Mouse (Mus musculus) monocyte, adult 5-6 weeks (primary cell): ENCODE results near the gene Rhog. TPM values are rescaled to one million over a fixed set of nuclear protein-coding genes. Genes with fewer than 3 reads are reported as not detected.

Source experiments
- total RNA-seq: library from RNA; stranded (forward); fragments of 200-1000, 200-491, 200-594 nt; gene quantifications from 3 replicates; pipeline ENCODE4 v1.2.3, GENCODE M21; 2017

Gene Rhog
- total RNA-seq, 1 experiment from 2014 or later: 46.7 TPM

Other genes with a start within 250 kb of the Rhog start
- 3.0 to 5.8 TPM (median 3.8 TPM) in 3 replicates for gene Il18bp, start 237.4 kb downstream of the Rhog start, total RNA-seq
- gene Rnf121, start 190.6 kb downstream of the Rhog start, total RNA-seq: 13.5 to 24.5 TPM (median 15.9 TPM) in 3 replicates
- 10.8 to 18.4 TPM (median 13.2 TPM) in 3 replicates for gene Xndc1, start 190.5 kb downstream of the Rhog start, total RNA-seq
- gene Xntrpc, start 190.3 kb downstream of the Rhog start, total RNA-seq: 0.87 TPM in 1 of 3 replicates, not detected in the others
- 0.29 to 0.43 TPM in 2 of 3 replicates, not detected in the other for gene Trpc2, start 172.9 kb downstream of the Rhog start, total RNA-seq
- gene Art1, start 154.3 kb downstream of the Rhog start, total RNA-seq: not detected in 3 replicates
- gene Art5, start 146.6 kb downstream of the Rhog start, total RNA-seq: not detected in 3 replicates
- gene Chrna10, start 139.2 kb downstream of the Rhog start, total RNA-seq: not detected in 3 replicates
- gene Nup98, start 45.9 kb downstream of the Rhog start, total RNA-seq: 67.0 to 71.8 TPM (median 71.7 TPM) in 3 replicates
- gene Pgap2, start 45.8 kb downstream of the Rhog start, total RNA-seq: 14.2 to 22.1 TPM (median 16.5 TPM) in 3 replicates
- 46.8 to 79.7 TPM (median 51.0 TPM) in 3 replicates for gene Stim1, start 11.8 kb upstream of the Rhog start, total RNA-seq
- gene Rrm1, start 185.6 kb upstream of the Rhog start, total RNA-seq: 39.1 to 107 TPM (median 51.1 TPM) in 3 replicates
- not detected in 3 replicates for gene Olfr543, start 225.6 kb upstream of the Rhog start, total RNA-seq
- gene Olfr544, start 232.3 kb upstream of the Rhog start, total RNA-seq: not detected in 3 replicates
- not detected in 3 replicates for gene Olfr545, start 243.5 kb upstream of the Rhog start, total RNA-seq